Mouse (Mus musculus) hindbrain, embryonic 15.5 days (tissue): ENCODE measurements at regions not wholly inside any gene's neighbourhood (a gene's known extent, or its start where the extent isn't known, plus 50 kb on each side); places are given as distances from the start of the nearest gene placed in this dataset.
A peak's percentile ranks its signal among the peaks of the same experiment; 100 is the strongest.

Experiments
- ATAC-seq: fragments of 200-750 bp; cut with Nextera tagmentation; 2 replicates; pipeline ENCODE4 v1.8.0; 2017; ENCODE audit warnings: low read depth, moderate number of reproducible peaks, moderate TSS enrichment; ENCODE audit not compliant: low FRiP score
- H3K27ac ChIP-seq: fragments of 300-500 bp; sonication (generic); replicated peaks from 2 replicates; pipeline ENCODE4 v1.5.1; 2015; ENCODE audit warnings: mild to moderate bottlenecking, inconsistent platforms
- H3K27me3 ChIP-seq: fragments of 300-500 bp; sonication (generic); 2 replicates; pipeline ENCODE4 v1.6.1; 2015; ENCODE audit warnings: control low read depth, inconsistent platforms
- H3K36me3 ChIP-seq: fragments of 300-500 bp; sonication (generic); 2 replicates; pipeline ENCODE4 v1.6.1; 2015; ENCODE audit warnings: control low read depth, inconsistent platforms
- H3K4me1 ChIP-seq: fragments of 300-500 bp; sonication (generic); replicated peaks from 2 replicates; pipeline ENCODE4 v1.6.1; 2015; ENCODE audit warnings: control low read depth, inconsistent platforms
- H3K4me2 ChIP-seq: fragments of 300-500 bp; sonication (generic); 2 replicates; pipeline ENCODE4 v1.6.1; 2015; ENCODE audit warnings: moderate library complexity, mild to moderate bottlenecking, inconsistent platforms
- H3K4me3 ChIP-seq: fragments of 300-500 bp; sonication (generic); 2 replicates; pipeline ENCODE4 v1.5.1; 2015; ENCODE audit warnings: mild to moderate bottlenecking, inconsistent platforms
- H3K9ac ChIP-seq: fragments of 300-500 bp; sonication (generic); 2 replicates; pipeline ENCODE4 v1.6.1; 2015; ENCODE audit warnings: inconsistent platforms
- H3K9me3 ChIP-seq: fragments of 300-500 bp; sonication (generic); 2 replicates; pipeline ENCODE4 v1.6.1; 2016; ENCODE audit warnings: control low read depth, inconsistent platforms
- WGBS: fragments of 180-500 bp; shearing (Covaris S2); methylation state at CpG from one replicate; pipeline ENCODE4 v1.1.7; 2015; 5-methylcytosine and 5-hydroxymethylcytosine counted together

GRCm38 (mm10) chr15:40356096-40356495, 221.9 kb downstream of the 9330182O14Rik start:
- H3K9me3 ChIP-seq, result no peaks in the 10 kb centered on the region
- H3K4me3 ChIP-seq, result no peak overlapping the region
- H3K4me2 ChIP-seq, result no peak overlapping the region
- ATAC-seq, result no peak
- H3K4me1 ChIP-seq, result no peaks in the 10 kb centered on the region
- no peak overlapping the region for H3K27ac ChIP-seq
- H3K27me3 ChIP-seq, result no peaks in the 10 kb centered on the region
- WGBS, result 87% methylated on average over 3 of the region's 3 CpGs
- H3K36me3 ChIP-seq, result no peaks in the 10 kb centered on the region
- H3K9ac ChIP-seq, result no peak overlapping the region

- no peak for ATAC-seq
- H3K36me3 ChIP-seq, result no peaks in the 10 kb centered on the region
- WGBS, result 76% methylated on average over 2 of the region's 2 CpGs
Measured at GRCm38 (mm10) chr15:40358341-40358740, 224.2 kb downstream of the 9330182O14Rik start.

GRCm38 (mm10) chr15:40361849-40362533, 227.8 kb downstream of the 9330182O14Rik start:
- H3K4me2 ChIP-seq, result no peak overlapping the region
- no peak overlapping the region for H3K27ac ChIP-seq
- H3K4me3 ChIP-seq, result no peak overlapping the region
- no peaks in the 10 kb centered on the region for H3K36me3 ChIP-seq
- no peak for ATAC-seq
- no peaks in the 10 kb centered on the region for H3K27me3 ChIP-seq
- H3K9ac ChIP-seq, result no peak overlapping the region
- H3K9me3 ChIP-seq, result no peaks in the 10 kb centered on the region
- WGBS, result 88% methylated on average over 11 of the region's 11 CpGs
- H3K4me1 ChIP-seq, result no peaks in the 10 kb centered on the region

More at GRCm38 (mm10) chr15:40358341-40358740, 224.2 kb downstream of the 9330182O14Rik start:
- Histone ChIP-seq H3K4me2 (no peak overlapping the region), H3K9ac (no peak overlapping the region), H3K4me3 (no peak overlapping the region), H3K9me3 (no peaks in the 10 kb centered on the region), H3K27me3 (no peaks in the 10 kb centered on the region), H3K27ac (no peak overlapping the region), H3K4me1 (no peaks in the 10 kb centered on the region)

GRCm38 (mm10) chr15:40364221-40364621, 230.1 kb downstream of the 9330182O14Rik start:
- Histone ChIP-seq H3K27ac (no peak overlapping the region), H3K4me3 (no peak overlapping the region), H3K4me1 (no peaks in the 10 kb centered on the region), H3K9me3 (no peaks in the 10 kb centered on the region), H3K9ac (no peak overlapping the region), H3K4me2 (no peak overlapping the region), H3K36me3 (no peaks in the 10 kb centered on the region), H3K27me3 (no peaks in the 10 kb centered on the region)
- no peak for ATAC-seq
- 89% methylated on average over 1 of the region's 1 CpGs for WGBS

GRCm38 (mm10) chr15:40365613-40366012, 231.4 kb downstream of the 9330182O14Rik start:
- no peaks in the 10 kb centered on the region for H3K36me3 ChIP-seq
- H3K27me3 ChIP-seq, result no peaks in the 10 kb centered on the region
- no peaks in the 10 kb centered on the region for H3K9me3 ChIP-seq
- H3K4me1 ChIP-seq, result no peaks in the 10 kb centered on the region
- ATAC-seq, result no peak
- no peak overlapping the region for H3K4me2 ChIP-seq
- no peak overlapping the region for H3K9ac ChIP-seq
- H3K27ac ChIP-seq, result no peak overlapping the region
- H3K4me3 ChIP-seq, result no peak overlapping the region

GRCm38 (mm10) chr15:40367026-40367425, 232.9 kb downstream of the 9330182O14Rik start:
- Histone ChIP-seq H3K4me3 (no peak overlapping the region), H3K36me3 (no peaks in the 10 kb centered on the region), H3K9ac (no peak overlapping the region), H3K9me3 (no peaks in the 10 kb centered on the region), H3K27ac (no peak overlapping the region), H3K4me2 (no peak overlapping the region), H3K27me3 (no peaks in the 10 kb centered on the region), H3K4me1 (no peaks in the 10 kb centered on the region)
- ATAC-seq, result no peak
- WGBS, result 53% methylated on average over 1 of the region's 1 CpGs

GRCm38 (mm10) chr15:40368746-40369145, 234.6 kb downstream of the 9330182O14Rik start:
- Histone ChIP-seq H3K36me3 (no peaks in the 10 kb centered on the region), H3K4me3 (no peak overlapping the region), H3K27me3 (no peaks in the 10 kb centered on the region), H3K27ac (no peak overlapping the region), H3K4me2 (no peak overlapping the region), H3K9me3 (no peaks in the 10 kb centered on the region), H3K9ac (no peak overlapping the region), H3K4me1 (no peaks in the 10 kb centered on the region)
- 51% methylated on average over 3 of the region's 3 CpGs for WGBS
- ATAC-seq, result no peak

GRCm38 (mm10) chr15:40371486-40371885, 237.3 kb downstream of the 9330182O14Rik start:
- Histone ChIP-seq H3K36me3 (no peaks in the 10 kb centered on the region), H3K27ac (no peak overlapping the region), H3K9ac (no peak overlapping the region), H3K4me2 (no peak overlapping the region), H3K9me3 (no peaks in the 10 kb centered on the region), H3K4me1 (no peaks in the 10 kb centered on the region), H3K27me3 (no peaks in the 10 kb centered on the region), H3K4me3 (no peak overlapping the region)
- no peak for ATAC-seq
- 63% methylated on average over 4 of the region's 4 CpGs for WGBS

- Histone ChIP-seq H3K36me3 (no peaks in the 10 kb centered on the region), H3K9ac (no peak overlapping the region), H3K4me1 (no peaks in the 10 kb centered on the region), H3K4me3 (no peak overlapping the region), H3K9me3 (no peaks in the 10 kb centered on the region), H3K4me2 (no peak overlapping the region), H3K27ac (no peak overlapping the region), H3K27me3 (no peaks in the 10 kb centered on the region)
- no peak for ATAC-seq
- 91% methylated on average over 2 of the region's 2 CpGs for WGBS
Measured at GRCm38 (mm10) chr15:40386526-40386925, 252.4 kb downstream of the 9330182O14Rik start.

- H3K4me3 ChIP-seq, result no peak overlapping the region
- H3K27ac ChIP-seq, result no peak overlapping the region
- H3K9ac ChIP-seq, result no peak overlapping the region
- WGBS, result 84% methylated on average over 2 of the region's 2 CpGs
- no peaks in the 10 kb centered on the region for H3K4me1 ChIP-seq
- H3K4me2 ChIP-seq, result no peak overlapping the region
- H3K27me3 ChIP-seq, result no peaks in the 10 kb centered on the region
- H3K36me3 ChIP-seq, result no peaks in the 10 kb centered on the region
- ATAC-seq, result no peak
- no peaks in the 10 kb centered on the region for H3K9me3 ChIP-seq
Measured at GRCm38 (mm10) chr15:40387746-40388145, 253.6 kb downstream of the 9330182O14Rik start.

- H3K4me1 ChIP-seq, result no peaks in the 10 kb centered on the region
- ATAC-seq, result no peak
- 86% methylated on average over 2 of the region's 2 CpGs for WGBS
- H3K27me3 ChIP-seq, result no peaks in the 10 kb centered on the region
- H3K36me3 ChIP-seq, result no peaks in the 10 kb centered on the region
- no peaks in the 10 kb centered on the region for H3K9me3 ChIP-seq
- no peak overlapping the region for H3K4me3 ChIP-seq
- H3K27ac ChIP-seq, result no peak overlapping the region
- H3K4me2 ChIP-seq, result no peak overlapping the region
- no peak overlapping the region for H3K9ac ChIP-seq
Measured at GRCm38 (mm10) chr15:40388806-40389205, 254.6 kb downstream of the 9330182O14Rik start.

GRCm38 (mm10) chr15:40435156-40435555, 301.0 kb downstream of the 9330182O14Rik start:
- ATAC-seq, result no peak
- WGBS, result 70% methylated on average over 4 of the region's 4 CpGs

GRCm38 (mm10) chr15:40436688-40437087, 302.5 kb downstream of the 9330182O14Rik start:
- ATAC-seq, result 0 out of 2 replicates have a peak, but pooled peaks have one; percentile 71
- H3K36me3 ChIP-seq, result no peaks in the 10 kb centered on the region
- H3K9me3 ChIP-seq, result no peaks in the 10 kb centered on the region
- H3K4me2 ChIP-seq, result no peak overlapping the region
- no peak overlapping the region for H3K4me3 ChIP-seq
- H3K9ac ChIP-seq, result no peak overlapping the region
- no peak overlapping the region for H3K27ac ChIP-seq
- H3K4me1 ChIP-seq, result no peaks in the 10 kb centered on the region
- H3K27me3 ChIP-seq, result no peaks in the 10 kb centered on the region
- WGBS, result 33% methylated on average over 3 of the region's 3 CpGs

More at GRCm38 (mm10) chr15:40435156-40435555, 301.0 kb downstream of the 9330182O14Rik start:
- Histone ChIP-seq H3K36me3 (no peaks in the 10 kb centered on the region), H3K4me1 (no peaks in the 10 kb centered on the region), H3K9ac (no peak overlapping the region), H3K27ac (no peak overlapping the region), H3K9me3 (no peaks in the 10 kb centered on the region), H3K4me2 (no peak overlapping the region), H3K4me3 (no peak overlapping the region), H3K27me3 (no peaks in the 10 kb centered on the region)
